Mouse (Mus musculus): ENCODE measurements around the gene Ceacam16.

Ceacam16 gene

GRCm38 (mm10) chr7:19843561-19843960 lies 17.5 kb downstream of the Ceacam16 start:
- DNase-seq (ENCODE audit: low spot score) = peak; percentile 73

DNA sequence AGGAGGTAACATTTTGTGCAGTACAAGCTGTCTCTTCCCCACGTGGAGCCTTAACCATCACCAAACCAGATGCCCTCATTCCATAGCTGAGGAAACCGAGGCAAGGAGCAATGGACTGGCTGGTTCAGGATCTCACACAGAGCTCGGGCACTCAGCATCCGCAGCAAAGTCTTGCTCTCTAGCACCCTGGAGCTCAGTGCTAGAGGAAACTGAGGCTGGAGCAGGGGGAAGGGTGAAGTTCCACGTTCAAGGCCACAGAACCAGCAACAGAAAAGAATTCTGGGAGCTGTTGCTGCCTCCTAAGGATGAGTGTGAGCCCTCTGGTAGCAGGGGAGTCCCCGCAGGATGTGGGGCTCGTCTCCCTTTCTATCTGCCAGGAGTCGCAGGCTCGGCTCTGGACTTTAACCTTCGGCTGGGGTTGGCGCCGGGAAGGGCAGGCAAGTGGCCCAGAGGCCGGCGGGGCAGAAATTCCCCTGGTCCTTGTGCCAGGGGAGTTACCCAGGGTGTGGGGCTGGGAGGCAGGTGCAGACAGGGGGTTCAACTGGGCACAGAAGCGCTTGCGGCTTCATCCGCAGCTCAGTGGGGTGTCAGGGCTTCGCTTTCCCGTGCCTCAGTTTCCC lies 18.1 kb downstream of the Ceacam16 start:
- DNase-seq (ENCODE audit: low spot score) = no peak

- no peak for DNase-seq (ENCODE audit: low spot score)
Measured at GRCm38 (mm10) chr7:19841686-19842413, 19.2 kb downstream of the Ceacam16 start.

DNA sequence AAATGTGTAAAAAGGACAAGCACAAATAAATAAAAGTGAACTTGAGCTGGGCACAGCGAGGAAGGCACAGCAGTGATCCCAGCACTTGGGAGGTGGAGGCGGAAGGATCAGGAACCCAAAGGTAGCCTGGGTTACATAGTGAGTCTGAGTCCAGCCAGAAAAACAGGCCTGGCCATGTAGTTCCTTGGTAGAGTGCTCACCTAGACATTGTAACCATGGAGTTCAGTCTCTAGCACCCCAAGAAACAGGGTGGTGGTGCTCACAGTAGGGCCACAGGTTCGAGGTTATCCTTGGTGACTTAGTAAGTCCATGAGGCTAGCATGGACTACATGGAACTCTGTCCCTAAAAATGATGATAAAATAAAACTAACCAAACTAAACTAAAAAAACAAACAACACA lies 20.2 kb downstream of the Ceacam16 start:
- DNase-seq (ENCODE audit: low spot score) = no peak

DNA sequence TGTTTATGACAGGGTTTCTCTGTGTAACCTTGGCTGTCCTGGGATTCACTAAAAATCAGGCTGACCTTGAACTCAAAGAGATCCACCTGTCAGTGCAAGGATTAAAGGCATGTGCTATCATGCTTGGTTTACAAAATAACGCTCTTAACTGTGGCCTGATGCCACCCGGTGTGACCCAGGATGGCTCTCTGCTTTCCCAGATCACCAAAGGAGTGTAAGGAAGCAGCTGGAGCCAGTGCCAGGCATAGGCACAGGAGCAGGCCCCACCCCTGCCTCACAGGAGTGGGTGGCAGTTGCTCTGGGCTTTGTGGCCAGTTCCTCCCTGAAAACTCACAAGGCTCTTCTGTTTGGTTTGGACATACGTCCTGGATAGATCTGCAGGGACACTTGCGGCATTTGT lies 20.7 kb downstream of the Ceacam16 start:
- DNase-seq (ENCODE audit: low spot score) = no peak

GRCm38 (mm10) chr7:19836843-19837242 lies 24.3 kb downstream of the Ceacam16 start:
- no peak for DNase-seq (ENCODE audit: low spot score)

DNA sequence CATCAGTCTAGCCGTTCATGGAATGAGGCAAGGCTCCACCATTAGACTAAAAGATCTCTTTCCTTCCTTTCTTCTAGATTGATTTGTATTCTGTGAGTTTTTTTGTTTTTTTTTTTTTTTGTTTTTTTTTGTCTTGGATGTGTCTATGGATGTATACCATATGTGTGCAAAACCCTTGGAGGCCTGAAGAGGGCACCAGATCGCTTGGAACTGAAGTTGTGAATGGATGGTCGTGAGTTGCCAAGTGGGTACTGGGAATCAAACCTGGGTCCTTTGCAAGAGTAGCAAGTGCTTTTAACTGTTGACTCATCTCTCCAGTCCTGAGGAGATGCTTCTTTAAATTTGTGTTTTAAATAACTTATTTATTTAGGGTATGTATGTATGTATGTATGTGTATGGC lies 27.0 kb downstream of the Ceacam16 start:
- DNase-seq (ENCODE audit: low spot score) = no peak

GRCm38 (mm10) chr7:19831837-19832236 lies 29.3 kb downstream of the Ceacam16 start:
- DNase-seq (ENCODE audit: low spot score) = peak; percentile 41

GRCm38 (mm10) chr7:19830682-19831156 lies 30.4 kb downstream of the Ceacam16 start:
- peak; percentile 63 for DNase-seq (ENCODE audit: low spot score)

- no peak for DNase-seq (ENCODE audit: low spot score)
Measured at GRCm38 (mm10) chr7:19829694-19830093, 31.4 kb downstream of the Ceacam16 start.

- no peak for DNase-seq (ENCODE audit: low spot score)
Measured at GRCm38 (mm10) chr7:19826756-19827155, 34.3 kb downstream of the Ceacam16 start.

DNA sequence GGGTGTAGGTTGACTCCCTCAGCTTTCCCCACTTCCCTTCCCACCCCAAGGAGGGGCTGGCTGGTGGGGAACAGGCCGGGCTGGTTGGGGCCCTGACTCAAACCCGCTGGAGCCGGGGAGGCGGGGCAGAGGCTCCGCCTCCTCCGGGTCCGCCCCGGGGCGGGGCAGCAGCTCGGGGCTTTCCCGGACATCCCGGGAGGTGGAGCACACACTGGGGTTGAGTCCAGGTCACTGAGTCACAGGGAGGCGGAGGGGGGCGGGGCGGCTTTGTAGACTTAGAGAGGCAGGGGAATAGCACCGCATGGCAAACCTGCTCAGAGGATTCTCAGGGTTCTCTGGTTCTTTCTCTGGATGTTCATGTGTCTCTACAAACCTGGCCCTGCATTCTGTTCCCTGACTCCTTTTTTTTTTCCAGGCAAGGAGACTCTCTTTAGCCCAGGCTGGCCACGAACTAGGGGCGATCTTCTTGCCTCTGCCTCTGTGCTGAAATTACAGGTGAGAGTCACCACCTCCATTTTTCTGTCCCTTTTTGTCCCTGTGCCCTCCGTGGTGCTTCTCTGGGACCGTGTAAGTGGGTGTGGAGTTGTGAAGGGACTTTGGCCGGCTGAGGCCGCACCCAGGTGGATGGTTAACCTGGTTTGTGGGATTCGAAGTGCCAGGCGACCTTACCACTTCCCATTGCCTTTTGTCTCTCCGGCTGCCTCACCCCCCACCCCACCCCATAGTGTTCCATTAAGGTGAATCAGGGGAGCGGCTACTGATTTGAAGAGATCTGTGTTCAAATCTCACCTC lies 36.7 kb downstream of the Ceacam16 start:
- peak; percentile 75 for DNase-seq (ENCODE audit: low spot score)

GRCm38 (mm10) chr7:19823256-19824181 lies 37.6 kb downstream of the Ceacam16 start:
- DNase-seq (ENCODE audit: low spot score) = no peak

GRCm38 (mm10) chr7:19822604-19823058 lies 38.5 kb downstream of the Ceacam16 start, which contains the start of gene Bcl3:
Gene Bcl3 (minus strand): TSS chr7:19822770.
- peak; percentile 27 for DNase-seq (ENCODE audit: low spot score)

GRCm38 (mm10) chr7:19822193-19822592 lies 38.9 kb downstream of the Ceacam16 start:
- DNase-seq (ENCODE audit: low spot score) = no peak

DNA sequence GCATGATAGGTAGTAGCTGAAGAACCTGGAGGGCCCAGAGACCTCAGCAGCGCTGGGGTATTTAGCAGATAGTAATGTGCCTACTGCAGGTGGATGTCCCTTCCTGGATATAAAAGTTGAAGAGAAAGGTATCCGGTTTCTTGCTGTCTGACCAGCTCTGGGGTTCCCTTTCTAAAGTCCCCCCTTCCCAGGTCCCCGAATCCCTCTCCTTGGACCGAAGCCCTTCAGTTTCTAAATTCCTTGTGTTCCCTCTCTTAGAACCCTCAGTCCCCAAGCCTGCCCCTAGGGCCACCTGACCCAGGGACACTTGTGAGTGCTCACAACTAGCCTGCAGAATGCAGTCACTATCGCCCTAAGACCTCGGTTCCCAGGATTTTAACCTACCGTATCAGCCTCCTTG lies 39.5 kb downstream of the Ceacam16 start:
- DNase-seq (ENCODE audit: low spot score) = no peak

DNA sequence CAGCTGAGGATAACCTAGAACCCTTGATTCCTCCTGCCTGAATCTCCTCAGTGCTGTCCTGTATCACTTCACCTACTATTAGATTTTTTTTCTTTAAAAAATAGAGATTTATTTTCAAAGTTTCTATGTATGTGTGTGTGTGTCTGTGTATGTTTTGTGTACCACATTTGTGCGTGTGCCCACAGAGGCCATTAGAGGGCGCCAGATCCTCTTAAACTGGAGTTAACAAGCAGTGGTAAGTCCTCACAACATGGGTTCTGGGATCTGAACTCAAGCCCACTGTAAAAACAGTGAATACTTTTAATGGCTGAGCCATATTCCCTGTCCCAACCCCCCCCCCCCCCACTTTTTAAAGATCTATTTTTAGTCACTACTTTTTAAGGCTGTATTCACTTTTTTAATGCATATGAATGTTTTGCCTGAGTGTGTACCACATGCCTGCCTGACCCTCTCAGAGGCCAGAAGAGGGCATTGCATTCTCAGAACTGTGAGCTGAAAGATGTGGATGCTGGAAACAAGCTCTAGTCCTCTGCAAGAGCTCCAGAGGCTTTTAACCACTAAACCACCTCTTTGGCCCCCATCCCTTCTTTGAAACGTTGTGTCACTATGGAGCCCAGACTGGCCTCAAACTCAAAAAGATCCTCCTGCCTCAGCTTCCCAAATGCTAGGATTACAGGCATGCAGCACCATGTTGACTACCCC lies 40.6 kb downstream of the Ceacam16 start:
- DNase-seq (ENCODE audit: low spot score) = no peak

- no peak for DNase-seq (ENCODE audit: low spot score)
Measured at GRCm38 (mm10) chr7:19818875-19819274, 42.2 kb downstream of the Ceacam16 start.

GRCm38 (mm10) chr7:19818440-19818839 lies 42.7 kb downstream of the Ceacam16 start:
- DNase-seq (ENCODE audit: low spot score) = no peak

- no peak for DNase-seq (ENCODE audit: low spot score)
Measured at GRCm38 (mm10) chr7:19817382-19818105, 43.6 kb downstream of the Ceacam16 start.
